Mouse (Mus musculus): Measurements from ENCODE around the gene Tbc1d30. TPM values are rescaled to one million over a fixed set of nuclear protein-coding genes. Genes with fewer than 3 reads are reported as not detected.

Tbc1d30 gene
- polyA plus RNA-seq, 1 experiment = not detected

- TF ChIP-seq CTCF (IDR thresholded peaks at IDR 0.05; ENCODE audit: insufficient read depth, low read depth, low read length) = no peak
- TF ChIP-seq POLR2A (IDR thresholded peaks at IDR 0.05; ENCODE audit: insufficient read depth, low read depth, low read length) = no peak
- no peaks in the 10 kb centered on the region for H3K4me1 ChIP-seq (ENCODE audit: control insufficient read depth, insufficient read depth, low read length)
- no peak overlapping the region for H3K27ac ChIP-seq (ENCODE audit: insufficient read depth, low read depth, low read length)
- H3K4me3 ChIP-seq (ENCODE audit: insufficient read depth, low read depth, low read length) = no peak overlapping the region
- WGBS = 91% methylated on average over 7 of the region's 7 CpGs
These were observed 132.5 kb downstream of the Tbc1d30 start for GRCm38 (mm10) chr10:121218616-121219015.

GRCm38 (mm10) chr10:121216804-121217203 is 134.3 kb downstream of the Tbc1d30 start:
- TF ChIP-seq POLR2A (IDR thresholded peaks at IDR 0.05; ENCODE audit: insufficient read depth, low read depth, low read length) = no peak
- TF ChIP-seq CTCF (IDR thresholded peaks at IDR 0.05; ENCODE audit: insufficient read depth, low read depth, low read length) = no peak
- Histone ChIP-seq H3K4me1 (ENCODE audit: control insufficient read depth, insufficient read depth, low read length) (no peaks in the 10 kb centered on the region), H3K27ac (ENCODE audit: insufficient read depth, low read depth, low read length) (no peak overlapping the region), H3K4me3 (ENCODE audit: insufficient read depth, low read depth, low read length) (no peak overlapping the region)
- WGBS = 96% methylated on average over 3 of the region's 3 CpGs

Other genes with a start within 250 kb of the Tbc1d30 start
- gene Gns, start 13.8 kb upstream of the Tbc1d30 start, polyA plus RNA-seq (2012; ENCODE audit: insufficient read depth, insufficient read length, low replicate concordance, missing spikeins) = not detected in 2 replicates
- gene Rassf3, start 125.1 kb upstream of the Tbc1d30 start, polyA plus RNA-seq (2012; ENCODE audit: insufficient read depth, insufficient read length, low replicate concordance, missing spikeins) = not detected in 2 replicates
- 288 TPM in 1 of 2 replicates, not detected in the other for gene Tbk1, start 235.5 kb upstream of the Tbc1d30 start, polyA plus RNA-seq (2012; ENCODE audit: insufficient read depth, insufficient read length, low replicate concordance, missing spikeins)

Data from olfactory bulb, adult 2 months (tissue).